Mouse (Mus musculus) stomach, embryonic 16.5 days (tissue): Measurements from ENCODE around the gene Srbd1. TPM values are rescaled to one million over a fixed set of nuclear protein-coding genes. Genes with fewer than 3 reads are reported as not detected.

Source experiments
- ATAC-seq: fragments of 200-750 bp; cut with Nextera tagmentation; 2 replicates; pipeline ENCODE4 v1.8.0; 2017; ENCODE audit warnings: moderate number of reproducible peaks, moderate TSS enrichment; ENCODE audit not compliant: insufficient read depth, low FRiP score
- H3K27ac ChIP-seq: fragments of 300-500 bp; sonication (generic); 2 replicates; pipeline ENCODE4 v1.5.1; 2014; ENCODE audit warnings: low read length
- H3K27me3 ChIP-seq: fragments of 300-500 bp; sonication (generic); 2 replicates; pipeline ENCODE4 v1.6.1; 2014; ENCODE audit warnings: low read length, control low read depth, mixed read lengths; ENCODE audit not compliant: control insufficient read depth, insufficient read depth
- H3K36me3 ChIP-seq: fragments of 300-500 bp; sonication (generic); 2 replicates; pipeline ENCODE4 v1.6.1; 2014; ENCODE audit warnings: low read length; ENCODE audit not compliant: control insufficient read depth, insufficient read depth
- H3K4me1 ChIP-seq: fragments of 300-500 bp; sonication (generic); 2 replicates; pipeline ENCODE4 v1.6.1; 2014; ENCODE audit warnings: low read length, control low read depth, mixed read lengths; ENCODE audit not compliant: control insufficient read depth, insufficient read depth
- H3K4me2 ChIP-seq: fragments of 300-500 bp; sonication (generic); 2 replicates; pipeline ENCODE4 v1.6.1; 2014; ENCODE audit warnings: low read depth, low read length, mixed read lengths
- H3K4me3 ChIP-seq: fragments of 300-500 bp; sonication (generic); replicated peaks from 2 replicates; pipeline ENCODE4 v1.5.1; 2014; ENCODE audit warnings: mild to moderate bottlenecking, low read length
- H3K9ac ChIP-seq: fragments of 300-500 bp; sonication (generic); 2 replicates; pipeline ENCODE4 v1.6.1; 2014; ENCODE audit warnings: low read length
- H3K9me3 ChIP-seq: fragments of 300-500 bp; sonication (generic); replicated peaks from 2 replicates; pipeline ENCODE4 v1.6.1; 2016; ENCODE audit warnings: low read length, control low read depth; ENCODE audit not compliant: control insufficient read depth
- WGBS: fragments of 180-500 bp; shearing (Covaris S2); extraction: QIAGEN DNeasy Blood & Tissue Kit; methylation state at CpG from one replicate; pipeline ENCODE4 v1.1.7; 2014; 5-methylcytosine and 5-hydroxymethylcytosine counted together
- polyA plus RNA-seq: library from polyadenylated mRNA; unstranded; fragments of >200 nt; fragmentation: Nextera tagmentation; extraction: Ambion mirVana; gene quantifications from 2 replicates; pipeline ENCODE4 v1.2.1, GENCODE M21; 2015

Srbd1 gene
- polyA plus RNA-seq, 1 experiment from 2014 or later, result 14.0 TPM

- Histone ChIP-seq H3K4me3 (no peak overlapping the region), H3K9ac (no peak overlapping the region), H3K4me2 (no peak overlapping the region), H3K4me1 (no peaks in the 10 kb centered on the region; the same call in 1 of the 2 replicates), H3K27me3 (no peaks in the 10 kb centered on the region), H3K9me3 (no peaks in the 10 kb centered on the region), H3K36me3 (no peaks in the 10 kb centered on the region), H3K27ac (no peak overlapping the region)
- WGBS, result 92% methylated on average over 1 of the region's 1 CpGs
- no peak for ATAC-seq
Measured at GRCm38 (mm10) chr17:86019793-86020192, 125.2 kb downstream of the Srbd1 start.

GRCm38 (mm10) chr17:86014246-86014645 is 130.7 kb downstream of the Srbd1 start:
- Histone ChIP-seq H3K27ac (no peak overlapping the region), H3K9ac (no peak overlapping the region), H3K4me1 (no peaks in the 10 kb centered on the region; the same call in 1 of the 2 replicates), H3K4me2 (no peak overlapping the region), H3K4me3 (no peak overlapping the region), H3K9me3 (peaks cover 3% of the 10 kb centered on the region; the same call in 1 of the 2 replicates), H3K36me3 (no peaks in the 10 kb centered on the region), H3K27me3 (no peaks in the 10 kb centered on the region)
- no peak; the same call in 1 of the 2 replicates for ATAC-seq
- 56% methylated on average over 4 of the region's 4 CpGs for WGBS

- Histone ChIP-seq H3K36me3 (no peaks in the 10 kb centered on the region), H3K4me3 (no peak overlapping the region), H3K4me2 (no peak overlapping the region), H3K4me1 (peaks cover 7% of the 10 kb centered on the region; the same call in 1 of the 2 replicates), H3K9me3 (peaks cover 3% of the 10 kb centered on the region; the same call in 1 of the 2 replicates), H3K27ac (no peak overlapping the region), H3K27me3 (no peaks in the 10 kb centered on the region), H3K9ac (no peak overlapping the region)
- ATAC-seq, result no peak
- WGBS, result 80% methylated on average over 1 of the region's 1 CpGs
Measured at GRCm38 (mm10) chr17:86012576-86012975, 132.4 kb downstream of the Srbd1 start.

- 91% methylated on average over 3 of the region's 3 CpGs for WGBS
- H3K4me1 ChIP-seq, result peaks cover 7% of the 10 kb centered on the region; the same call in 1 of the 2 replicates
- no peak overlapping the region for H3K4me3 ChIP-seq
- H3K9ac ChIP-seq, result no peak overlapping the region
- no peaks in the 10 kb centered on the region for H3K36me3 ChIP-seq
- no peak overlapping the region for H3K27ac ChIP-seq
- no peak overlapping the region for H3K4me2 ChIP-seq
- H3K27me3 ChIP-seq, result no peaks in the 10 kb centered on the region
- ATAC-seq, result no peak
- peaks cover 3% of the 10 kb centered on the region; the same call in 1 of the 2 replicates for H3K9me3 ChIP-seq
Measured at GRCm38 (mm10) chr17:86011849-86012248, 133.1 kb downstream of the Srbd1 start.

- no peak overlapping the region for H3K9ac ChIP-seq
- H3K9me3 ChIP-seq, result peaks cover 3% of the 10 kb centered on the region; the same call in 1 of the 2 replicates
- no peak overlapping the region for H3K4me3 ChIP-seq
- no peak for ATAC-seq
- peaks cover 7% of the 10 kb centered on the region; the same call in 1 of the 2 replicates for H3K4me1 ChIP-seq
- H3K36me3 ChIP-seq, result no peaks in the 10 kb centered on the region
- no peak overlapping the region for H3K27ac ChIP-seq
- whole genome bisulfite sequencing, result 53% methylated on average over 10 of the region's 10 CpGs
- H3K27me3 ChIP-seq, result no peaks in the 10 kb centered on the region
- H3K4me2 ChIP-seq, result no peak overlapping the region
Measured at GRCm38 (mm10) chr17:86008401-86008800, 136.6 kb downstream of the Srbd1 start.

GRCm38 (mm10) chr17:86002113-86002512 is 142.9 kb downstream of the Srbd1 start:
- no peak overlapping the region for H3K9ac ChIP-seq
- H3K9me3 ChIP-seq, result no peaks in the 10 kb centered on the region
- H3K27me3 ChIP-seq, result no peaks in the 10 kb centered on the region
- H3K36me3 ChIP-seq, result peaks cover 10% of the 10 kb centered on the region; the same call in 1 of the 2 replicates
- ATAC-seq, result no peak
- 92% methylated on average over 6 of the region's 6 CpGs for WGBS
- no peak overlapping the region for H3K27ac ChIP-seq
- H3K4me3 ChIP-seq, result no peak overlapping the region
- H3K4me1 ChIP-seq, result no peaks in the 10 kb centered on the region
- no peak overlapping the region for H3K4me2 ChIP-seq

- Histone ChIP-seq H3K4me1 (no peaks in the 10 kb centered on the region), H3K27ac (no peak overlapping the region), H3K36me3 (peaks cover 10% of the 10 kb centered on the region; the same call in 1 of the 2 replicates), H3K4me3 (no peak overlapping the region), H3K9me3 (no peaks in the 10 kb centered on the region), H3K4me2 (no peak overlapping the region), H3K27me3 (no peaks in the 10 kb centered on the region), H3K9ac (no peak overlapping the region)
- WGBS, result 85% methylated on average over 5 of the region's 5 CpGs
- no peak for ATAC-seq
Measured at GRCm38 (mm10) chr17:86001667-86002066, 143.3 kb downstream of the Srbd1 start.

GRCm38 (mm10) chr17:85995727-85996126 is 149.2 kb downstream of the Srbd1 start:
- Histone ChIP-seq H3K36me3 (peaks cover 10% of the 10 kb centered on the region; the same call in 1 of the 2 replicates), H3K27ac (no peak overlapping the region), H3K9me3 (no peaks in the 10 kb centered on the region), H3K27me3 (no peaks in the 10 kb centered on the region), H3K4me2 (no peak overlapping the region), H3K4me3 (no peak overlapping the region), H3K4me1 (no peaks in the 10 kb centered on the region), H3K9ac (no peak overlapping the region)
- peak; percentile 74 for ATAC-seq
- 61% methylated on average over 2 of the region's 2 CpGs for WGBS

- no peak overlapping the region for H3K4me2 ChIP-seq
Measured at GRCm38 (mm10) chr17:85995086-85995485, 149.9 kb downstream of the Srbd1 start.

More at GRCm38 (mm10) chr17:85995086-85995485, 149.9 kb downstream of the Srbd1 start:
- no peak overlapping the region for H3K9ac ChIP-seq
- no peak for ATAC-seq
- H3K27me3 ChIP-seq, result no peaks in the 10 kb centered on the region
- WGBS, result 77% methylated on average over 4 of the region's 4 CpGs
- H3K36me3 ChIP-seq, result peaks cover 9% of the 10 kb centered on the region; the same call in 1 of the 2 replicates
- H3K4me1 ChIP-seq, result no peaks in the 10 kb centered on the region
- H3K9me3 ChIP-seq, result no peaks in the 10 kb centered on the region
- no peak overlapping the region for H3K4me3 ChIP-seq
- H3K27ac ChIP-seq, result no peak overlapping the region
